Mouse (Mus musculus): ENCODE data around the gene Thsd4. TPM values are rescaled to one million over a fixed set of nuclear protein-coding genes. Genes with fewer than 3 reads are reported as not detected.
A peak's percentile ranks its signal among the peaks of the same experiment; 100 is the strongest.

Thsd4 gene
- polyA plus RNA-seq, 1 experiment from 2014 or later, result 31.0 TPM

GRCm38 (mm10) chr9:60141081-60141514 lies 380.7 kb downstream of the Thsd4 start:
- H3K27ac ChIP-seq, result no peak overlapping the region
- no peaks in the 10 kb centered on the region for H3K27me3 ChIP-seq
- ATAC-seq (replicated peaks; ENCODE audit: low FRiP score), result 0 out of 2 replicates have a peak, but pooled peaks have one; percentile 18
- H3K36me3 ChIP-seq, result no peaks in the 10 kb centered on the region
- H3K4me3 ChIP-seq (replicated peaks), result 0 out of 2 replicates have a peak overlapping the region, but pooled peaks have one; percentile 8
- 19% methylated on average over 7 of the region's 7 CpGs for WGBS
- H3K9me3 ChIP-seq (replicated peaks), result no peaks in the 10 kb centered on the region
- H3K4me2 ChIP-seq, result peak overlapping the region; percentile 45
- no peak overlapping the region for H3K9ac ChIP-seq
- peaks cover 23% of the 10 kb centered on the region for H3K4me1 ChIP-seq

GRCm38 (mm10) chr9:60140411-60140810 lies 381.4 kb downstream of the Thsd4 start:
- Histone ChIP-seq H3K4me3 (replicated peaks) (peak overlapping the region; percentile 9; the same call in 1 of the 2 replicates), H3K27ac (no peak overlapping the region), H3K27me3 (no peaks in the 10 kb centered on the region), H3K9me3 (replicated peaks) (no peaks in the 10 kb centered on the region), H3K4me2 (peak overlapping the region; percentile 45), H3K36me3 (no peaks in the 10 kb centered on the region), H3K9ac (no peak overlapping the region), H3K4me1 (peaks cover 23% of the 10 kb centered on the region)
- 17% methylated on average over 6 of the region's 6 CpGs for WGBS
- no peak for ATAC-seq (replicated peaks; ENCODE audit: low FRiP score)

GRCm38 (mm10) chr9:60139446-60139845 lies 382.4 kb downstream of the Thsd4 start:
- 31% methylated on average over 10 of the region's 10 CpGs for WGBS
- Histone ChIP-seq H3K36me3 (no peaks in the 10 kb centered on the region), H3K9me3 (replicated peaks) (no peaks in the 10 kb centered on the region), H3K27me3 (no peaks in the 10 kb centered on the region), H3K4me2 (peak overlapping the region; percentile 45), H3K27ac (peak overlapping the region; percentile 8; the same call in 1 of the 2 replicates), H3K4me3 (replicated peaks) (0 out of 2 replicates have a peak overlapping the region, but pooled peaks have one; percentile 9), H3K4me1 (peaks cover 23% of the 10 kb centered on the region), H3K9ac (no peak overlapping the region)
- ATAC-seq (replicated peaks; ENCODE audit: low FRiP score), result 0 out of 2 replicates have a peak, but pooled peaks have one; percentile 43

- H3K36me3 ChIP-seq, result no peaks in the 10 kb centered on the region
- ATAC-seq (replicated peaks; ENCODE audit: low FRiP score), result no peak
- no peak overlapping the region for H3K27ac ChIP-seq
- H3K4me1 ChIP-seq, result peaks cover 15% of the 10 kb centered on the region
- H3K27me3 ChIP-seq, result no peaks in the 10 kb centered on the region
- no peak overlapping the region for H3K4me2 ChIP-seq
- WGBS, result 86% methylated on average over 6 of the region's 6 CpGs
- H3K9me3 ChIP-seq (replicated peaks), result no peaks in the 10 kb centered on the region
- H3K4me3 ChIP-seq (replicated peaks), result no peak overlapping the region
- H3K9ac ChIP-seq, result no peak overlapping the region
These were observed 392.4 kb downstream of the Thsd4 start for GRCm38 (mm10) chr9:60129235-60129991.

- Histone ChIP-seq H3K9ac (no peak overlapping the region), H3K36me3 (no peaks in the 10 kb centered on the region), H3K27me3 (no peaks in the 10 kb centered on the region)
These were observed 394.9 kb downstream of the Thsd4 start for GRCm38 (mm10) chr9:60126961-60127360.

GRCm38 (mm10) chr9:60124102-60124501 lies 397.7 kb downstream of the Thsd4 start:
- no peak for ATAC-seq (replicated peaks; ENCODE audit: low FRiP score)
- H3K9me3 ChIP-seq (replicated peaks), result no peaks in the 10 kb centered on the region
- H3K4me2 ChIP-seq, result no peak overlapping the region
- H3K4me1 ChIP-seq, result peaks cover 25% of the 10 kb centered on the region
- no peak overlapping the region for H3K27ac ChIP-seq
- H3K27me3 ChIP-seq, result no peaks in the 10 kb centered on the region
- WGBS, result 80% methylated on average over 9 of the region's 9 CpGs
- H3K4me3 ChIP-seq (replicated peaks), result no peak overlapping the region
- H3K36me3 ChIP-seq, result no peaks in the 10 kb centered on the region
- H3K9ac ChIP-seq, result no peak overlapping the region

More at GRCm38 (mm10) chr9:60126961-60127360, 394.9 kb downstream of the Thsd4 start:
- Histone ChIP-seq H3K4me1 (peaks cover 15% of the 10 kb centered on the region), H3K9me3 (replicated peaks) (no peaks in the 10 kb centered on the region), H3K4me2 (no peak overlapping the region), H3K27ac (no peak overlapping the region), H3K4me3 (replicated peaks) (no peak overlapping the region)
- WGBS, result 66% methylated on average over 5 of the region's 5 CpGs
- ATAC-seq (replicated peaks; ENCODE audit: low FRiP score), result no peak

GRCm38 (mm10) chr9:60123066-60123465 lies 398.8 kb downstream of the Thsd4 start:
- H3K9ac ChIP-seq, result no peak overlapping the region
- ATAC-seq (replicated peaks; ENCODE audit: low FRiP score), result no peak
- WGBS, result 79% methylated on average over 1 of the region's 1 CpGs
- H3K4me2 ChIP-seq, result no peak overlapping the region
- H3K4me1 ChIP-seq, result peaks cover 25% of the 10 kb centered on the region
- H3K27ac ChIP-seq, result no peak overlapping the region
- H3K27me3 ChIP-seq, result no peaks in the 10 kb centered on the region
- no peak overlapping the region for H3K4me3 ChIP-seq (replicated peaks)
- H3K9me3 ChIP-seq (replicated peaks), result no peaks in the 10 kb centered on the region
- no peaks in the 10 kb centered on the region for H3K36me3 ChIP-seq

- Histone ChIP-seq H3K4me1 (peaks cover 13% of the 10 kb centered on the region; the same call in 1 of the 2 replicates), H3K9me3 (replicated peaks) (no peaks in the 10 kb centered on the region), H3K4me3 (replicated peaks) (no peak overlapping the region), H3K27me3 (no peaks in the 10 kb centered on the region), H3K36me3 (no peaks in the 10 kb centered on the region), H3K27ac (peak overlapping the region; percentile 58), H3K9ac (no peak overlapping the region), H3K4me2 (no peak overlapping the region)
- WGBS, result 43% methylated on average over 7 of the region's 7 CpGs
- no peak for ATAC-seq (replicated peaks; ENCODE audit: low FRiP score)
These were observed 402.0 kb downstream of the Thsd4 start for GRCm38 (mm10) chr9:60119846-60120245.

GRCm38 (mm10) chr9:60117831-60118230 lies 404.0 kb downstream of the Thsd4 start:
- Histone ChIP-seq H3K36me3 (no peaks in the 10 kb centered on the region), H3K27me3 (no peaks in the 10 kb centered on the region), H3K4me1 (peaks cover 11% of the 10 kb centered on the region; the same call in 1 of the 2 replicates), H3K27ac (no peak overlapping the region), H3K4me3 (replicated peaks) (no peak overlapping the region), H3K9ac (no peak overlapping the region), H3K4me2 (no peak overlapping the region), H3K9me3 (replicated peaks) (no peaks in the 10 kb centered on the region)
- ATAC-seq (replicated peaks; ENCODE audit: low FRiP score), result no peak
- 67% methylated on average over 7 of the region's 7 CpGs for WGBS

GRCm38 (mm10) chr9:60115711-60116247 lies 406.1 kb downstream of the Thsd4 start:
- H3K27ac ChIP-seq, result no peak overlapping the region
- no peak overlapping the region for H3K4me3 ChIP-seq (replicated peaks)
- 45% methylated on average over 6 of the region's 6 CpGs for WGBS
- H3K36me3 ChIP-seq, result no peaks in the 10 kb centered on the region
- no peaks in the 10 kb centered on the region for H3K9me3 ChIP-seq (replicated peaks)
- no peak for ATAC-seq (replicated peaks; ENCODE audit: low FRiP score)
- peaks cover 11% of the 10 kb centered on the region; the same call in 1 of the 2 replicates for H3K4me1 ChIP-seq
- H3K27me3 ChIP-seq, result no peaks in the 10 kb centered on the region
- no peak overlapping the region for H3K4me2 ChIP-seq
- no peak overlapping the region for H3K9ac ChIP-seq

GRCm38 (mm10) chr9:60115306-60115705 lies 406.5 kb downstream of the Thsd4 start:
- Histone ChIP-seq H3K9ac (no peak overlapping the region), H3K9me3 (replicated peaks) (no peaks in the 10 kb centered on the region), H3K27me3 (no peaks in the 10 kb centered on the region), H3K4me1 (peaks cover 11% of the 10 kb centered on the region; the same call in 1 of the 2 replicates), H3K4me2 (no peak overlapping the region), H3K27ac (no peak overlapping the region), H3K4me3 (replicated peaks) (no peak overlapping the region), H3K36me3 (no peaks in the 10 kb centered on the region)
- no peak for ATAC-seq (replicated peaks; ENCODE audit: low FRiP score)
- WGBS, result 88% methylated on average over 9 of the region's 9 CpGs

- no peak overlapping the region for H3K9ac ChIP-seq
- H3K27me3 ChIP-seq, result no peaks in the 10 kb centered on the region
- no peaks in the 10 kb centered on the region for H3K36me3 ChIP-seq
- 86% methylated on average over 5 of the region's 5 CpGs for WGBS
- no peak overlapping the region for H3K4me2 ChIP-seq
- H3K9me3 ChIP-seq (replicated peaks), result no peaks in the 10 kb centered on the region
- no peak overlapping the region for H3K4me3 ChIP-seq (replicated peaks)
- no peak overlapping the region for H3K27ac ChIP-seq
- ATAC-seq (replicated peaks; ENCODE audit: low FRiP score), result no peak
- H3K4me1 ChIP-seq, result no peaks in the 10 kb centered on the region
These were observed 411.6 kb downstream of the Thsd4 start for GRCm38 (mm10) chr9:60110200-60110599.
